Mouse (Mus musculus): ENCODE data around the gene Crebrf.

Gene Crebrf

DNA sequence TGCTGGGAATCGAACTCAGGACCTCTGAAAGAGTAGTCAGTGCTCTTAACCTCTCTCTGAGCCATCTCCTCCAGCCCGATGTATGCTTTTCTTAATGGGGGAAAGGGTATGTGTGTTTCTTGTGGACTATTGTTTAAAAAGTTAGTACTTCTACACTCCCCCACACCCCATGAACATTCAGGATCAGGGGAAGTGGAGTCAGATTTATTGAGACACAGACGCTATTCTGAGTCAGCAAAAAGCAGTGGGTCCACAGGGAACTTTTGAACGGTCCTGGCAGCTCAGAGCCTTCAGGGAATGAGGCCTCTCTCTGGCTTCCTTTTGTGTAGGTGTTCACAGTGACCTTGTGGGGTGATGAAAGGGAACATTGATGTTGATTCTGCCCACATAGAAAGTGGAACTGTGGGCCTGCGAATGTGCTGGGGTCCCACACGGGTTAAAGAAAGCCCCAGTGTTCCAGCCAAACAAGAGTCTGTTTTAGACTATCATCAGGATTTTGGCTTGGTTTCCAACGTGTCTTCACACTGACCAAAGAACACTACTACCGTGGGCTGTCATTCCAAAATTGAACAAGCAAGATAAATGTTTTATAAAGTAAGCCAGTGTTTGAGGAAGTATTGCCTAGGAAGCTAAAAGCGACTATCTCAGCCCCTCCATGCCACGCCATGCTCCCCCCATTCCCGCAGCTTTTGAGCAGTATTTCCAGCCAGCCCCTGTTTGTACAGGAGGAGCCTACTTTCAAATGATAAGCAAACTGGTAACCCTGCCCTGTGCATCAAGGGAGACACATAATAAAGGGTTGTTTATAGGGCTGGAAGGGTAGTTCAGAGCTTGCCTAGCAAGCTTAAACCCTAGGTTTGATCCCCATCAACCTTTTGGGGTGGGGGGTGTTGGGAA, 9.7 kb upstream of the Crebrf start:
- DNase-seq: no peak

DNA sequence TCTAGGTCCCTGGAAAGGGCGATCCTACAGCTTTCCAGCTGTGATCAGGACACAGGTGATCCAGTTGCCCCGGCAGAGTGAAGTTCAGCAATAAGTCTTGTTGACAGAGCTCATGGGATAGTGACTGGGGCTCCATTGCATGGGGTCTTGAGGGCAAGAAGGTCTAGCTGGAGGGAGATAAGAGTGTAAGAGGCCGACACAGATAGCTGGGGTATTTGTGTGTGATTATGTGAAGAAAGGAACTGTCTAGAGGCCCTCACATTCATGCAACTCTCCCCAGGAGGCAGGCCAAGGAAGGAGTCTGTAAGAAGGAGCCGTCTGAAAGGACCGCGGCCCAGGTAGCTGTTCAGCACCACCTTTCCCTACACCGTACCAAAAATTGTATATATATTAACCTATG, 8.4 kb upstream of the Crebrf start:
- DNase-seq: no peak

DNA sequence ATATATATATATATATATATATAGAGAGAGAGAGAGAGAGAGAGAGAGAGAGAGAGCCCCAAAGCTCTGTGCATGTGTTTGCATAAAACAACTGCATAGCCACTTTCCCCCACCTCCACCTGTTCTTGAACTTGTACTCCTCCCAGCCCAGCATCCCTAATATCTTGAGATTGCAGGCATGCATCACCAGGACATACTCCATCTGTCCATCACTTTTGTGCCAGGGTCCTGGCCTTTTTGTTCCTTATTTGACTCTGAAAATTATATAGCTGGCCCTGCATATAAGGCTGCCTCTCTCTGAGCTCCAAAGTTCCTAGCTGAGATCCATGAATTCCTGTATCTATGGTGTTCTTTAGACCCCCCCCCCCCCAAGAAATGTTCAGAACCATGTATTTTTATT, 7.0 kb upstream of the Crebrf start:
- DNase-seq: no peak

DNA sequence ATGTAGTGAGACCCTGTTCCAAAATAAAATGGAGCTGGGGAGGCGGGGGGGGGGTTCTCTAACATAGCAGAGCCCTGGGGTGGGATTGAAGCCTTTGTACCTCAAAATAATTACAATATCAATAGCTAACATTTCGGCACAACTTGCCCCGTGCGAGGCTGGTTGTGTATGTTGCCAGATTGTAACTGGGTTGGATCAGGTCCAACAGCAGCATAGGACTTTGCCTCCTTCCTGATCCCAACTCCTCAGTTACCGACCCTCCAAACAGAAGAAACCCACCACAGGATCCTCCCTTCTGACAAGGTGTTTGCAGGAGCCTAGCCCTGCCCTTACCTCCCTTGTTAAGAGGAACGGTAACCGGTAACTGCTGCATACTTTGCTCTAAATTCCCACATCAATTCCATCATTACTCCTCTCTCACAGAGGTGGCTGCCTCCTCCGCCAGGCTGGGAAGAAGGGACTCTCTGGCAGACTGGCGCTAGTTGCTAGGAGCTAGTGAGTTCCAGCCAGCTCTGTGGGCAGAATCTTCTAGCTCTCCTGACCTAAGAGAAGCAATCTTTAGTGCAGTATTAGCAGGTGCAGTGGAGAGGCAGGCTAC, 6.4 kb upstream of the Crebrf start:
- DNase-seq: peak; percentile 50

DNA sequence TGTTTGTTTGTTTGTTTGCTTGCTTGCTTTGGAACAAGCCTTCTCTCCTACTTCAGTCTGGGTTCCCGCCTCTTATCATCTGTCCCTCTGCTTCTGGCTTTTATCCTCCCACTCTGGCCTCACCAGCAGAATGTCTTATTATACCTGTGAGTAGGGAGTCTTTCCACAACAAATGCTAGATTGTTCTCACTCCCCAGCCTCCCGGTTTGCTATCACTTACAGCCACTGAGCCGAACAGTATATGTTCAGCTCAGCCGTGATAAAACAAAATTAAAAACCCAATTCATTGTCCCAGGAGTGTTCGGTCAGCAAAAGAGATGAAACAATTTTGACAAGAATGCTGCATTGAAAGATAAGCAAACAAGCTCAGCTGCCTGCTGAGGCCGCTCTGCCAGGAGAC, 5.4 kb upstream of the Crebrf start:
- no peak for DNase-seq

DNA sequence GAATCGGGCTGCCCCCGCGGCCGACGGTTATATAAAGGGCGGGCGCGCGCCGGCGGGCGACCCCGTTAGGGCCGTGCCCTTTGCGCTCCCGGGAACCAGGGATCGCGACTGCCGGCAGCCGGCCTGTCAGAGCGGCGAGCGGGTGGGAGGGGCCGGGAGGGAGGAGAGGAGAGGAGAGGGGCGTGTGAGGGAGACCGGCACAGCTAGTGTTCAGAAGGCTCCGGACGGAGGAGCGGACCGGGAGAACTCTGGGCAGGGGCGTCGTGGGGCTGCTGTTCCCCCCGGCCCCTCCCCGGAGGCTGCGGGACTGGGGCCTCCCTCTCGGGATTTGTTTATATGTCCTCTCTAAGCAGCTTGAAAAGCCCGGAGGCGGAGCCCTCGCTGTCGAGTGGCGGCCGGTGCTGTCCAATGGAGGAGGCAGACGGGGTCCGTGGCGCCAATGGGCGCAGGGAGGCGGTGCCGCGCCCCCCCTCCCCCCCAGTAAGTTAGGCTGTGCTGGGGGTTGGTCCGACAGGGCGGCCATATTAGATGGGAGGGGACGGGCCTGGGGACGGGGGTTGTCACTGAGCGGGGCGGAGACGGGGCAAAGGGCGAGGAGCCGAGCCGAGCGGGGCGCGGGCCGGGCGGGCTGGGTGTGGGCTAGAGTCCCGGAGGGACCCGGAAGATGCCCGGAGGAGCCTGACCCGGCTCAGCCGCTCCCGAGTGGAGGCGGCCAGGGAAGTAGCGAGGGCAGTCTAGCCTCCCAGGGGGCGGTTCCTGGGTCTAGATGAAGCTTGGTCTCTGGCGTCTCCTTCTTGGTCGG, 667 bp downstream of the Crebrf start:
- peak; percentile 92 for DNase-seq

DNA sequence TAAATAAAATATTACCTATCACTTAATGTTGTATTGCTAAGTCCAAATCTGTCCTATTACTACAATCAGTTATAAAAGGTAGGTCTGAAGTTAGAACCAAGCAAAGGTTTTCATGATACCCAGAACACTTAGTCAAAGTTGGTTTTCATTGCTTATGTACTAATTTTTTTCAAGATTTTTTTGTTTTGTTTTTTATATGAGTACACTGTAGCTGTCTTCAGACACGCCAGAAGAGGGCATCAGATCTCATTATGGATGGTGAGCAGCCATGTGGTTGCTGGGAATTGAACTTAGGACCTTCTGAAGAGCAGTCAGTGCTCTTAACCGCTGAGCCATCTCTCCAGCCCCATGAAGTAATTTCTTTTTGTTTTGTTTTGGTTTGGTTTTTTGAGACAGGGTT, 2.4 kb downstream of the Crebrf start:
- DNase-seq: no peak

DNA sequence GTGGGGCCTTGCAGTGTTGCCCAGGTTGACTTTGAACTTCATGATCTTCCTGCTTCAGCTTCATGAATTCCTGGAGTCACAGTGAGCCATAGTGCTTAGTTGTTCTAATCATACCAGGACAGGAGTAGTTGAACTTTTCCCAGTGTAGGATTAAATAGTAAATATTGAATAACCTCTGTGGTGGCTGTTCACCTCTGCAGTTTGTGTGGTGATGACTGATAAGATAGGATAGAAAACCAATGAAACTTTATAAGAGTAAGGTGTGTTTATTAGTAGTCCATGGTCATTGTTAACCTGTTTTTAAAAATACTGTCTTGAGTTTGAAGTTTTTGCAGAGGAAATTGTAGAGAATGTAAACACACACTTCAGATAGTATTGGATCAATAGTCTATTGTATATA, 4.0 kb downstream of the Crebrf start:
- no peak for DNase-seq

DNA sequence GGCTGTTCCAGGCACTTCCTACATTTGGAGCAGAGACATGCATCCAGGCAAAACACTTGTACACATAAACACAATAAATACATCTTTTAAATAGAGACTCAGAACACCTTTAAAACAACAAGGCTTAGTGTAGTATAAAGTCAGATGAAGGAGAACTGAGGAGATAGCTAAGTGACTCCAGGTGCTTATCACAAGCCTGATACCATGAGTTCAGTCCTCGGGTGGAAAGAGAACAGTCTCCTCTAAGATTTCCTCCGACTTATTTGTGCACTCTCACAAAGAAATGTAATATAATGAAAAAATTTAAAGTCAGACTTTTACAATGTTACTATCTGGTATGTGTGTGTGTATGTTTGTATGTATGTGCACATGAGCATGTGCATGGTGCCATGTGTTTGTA, 6.4 kb downstream of the Crebrf start:
- DNase-seq: no peak

DNA sequence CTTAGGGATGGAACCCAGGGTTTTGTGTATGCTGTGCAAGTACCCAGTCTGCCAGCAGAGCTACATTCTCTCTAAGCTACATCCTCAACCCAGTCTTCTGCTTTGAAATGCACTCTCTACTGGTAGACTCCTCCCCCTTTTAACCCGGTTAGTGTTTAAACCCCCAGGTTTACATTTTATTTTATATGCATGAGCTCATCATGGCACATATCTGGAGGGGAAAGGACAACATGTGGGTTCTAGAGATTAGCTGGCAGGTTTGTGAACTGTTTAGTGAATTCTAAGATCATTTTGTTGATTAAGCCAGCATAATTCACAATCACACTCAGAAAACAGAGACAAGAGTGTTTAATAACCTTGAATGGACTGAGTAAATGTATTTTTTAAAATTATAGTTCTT, 9.3 kb downstream of the Crebrf start:
- no peak for DNase-seq

DNA sequence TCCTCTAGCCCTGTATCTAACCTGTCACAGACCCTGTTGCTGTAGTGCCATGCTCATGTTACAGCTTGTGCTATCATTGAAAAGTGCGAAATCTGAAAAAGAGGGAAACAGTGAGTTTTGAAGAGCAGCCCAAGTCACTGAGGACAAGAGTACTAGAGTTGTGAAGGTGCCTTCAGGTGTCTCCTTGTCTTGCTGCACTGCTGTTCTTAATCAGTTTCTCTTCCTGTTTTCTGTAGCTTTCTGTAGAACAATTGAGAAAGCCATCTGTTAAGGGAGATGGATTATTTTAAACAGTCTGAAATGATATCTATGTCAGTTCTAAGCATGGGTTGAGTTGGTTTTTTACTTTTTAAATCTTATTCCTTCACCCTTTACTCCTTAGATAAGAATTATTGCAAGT, 11.2 kb downstream of the Crebrf start:
- DNase-seq: no peak

DNA sequence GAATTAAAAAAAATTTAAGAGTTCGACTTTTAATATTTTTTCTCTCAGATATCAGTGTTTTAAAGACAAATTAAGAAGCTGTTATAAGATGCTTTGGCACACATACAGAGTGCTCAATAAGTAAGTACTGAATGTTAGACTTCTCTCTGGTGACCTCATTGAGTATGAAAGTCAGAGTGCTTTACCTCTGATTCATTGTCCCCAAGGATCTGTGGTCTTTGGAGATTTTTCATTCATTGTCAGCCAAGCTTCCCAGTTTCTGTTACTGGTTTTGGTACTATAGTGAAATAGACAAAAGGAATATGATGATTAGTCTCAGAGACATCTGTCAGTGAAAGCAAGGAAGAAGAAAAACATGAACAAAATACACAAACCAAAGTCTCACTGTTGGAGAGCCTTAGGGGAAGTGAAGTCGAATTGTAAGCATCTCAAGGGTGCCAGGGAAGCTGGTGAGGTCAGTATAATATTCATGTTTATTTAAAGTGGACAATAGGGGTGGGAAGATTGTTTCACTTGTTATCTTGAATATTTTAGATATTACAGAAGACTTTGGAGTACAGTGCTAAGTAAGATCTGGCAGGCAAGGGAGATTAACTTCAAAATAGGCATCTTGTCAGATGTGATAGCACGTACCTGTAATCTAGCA, 11.8 kb downstream of the Crebrf start:
- no peak for DNase-seq

DNA sequence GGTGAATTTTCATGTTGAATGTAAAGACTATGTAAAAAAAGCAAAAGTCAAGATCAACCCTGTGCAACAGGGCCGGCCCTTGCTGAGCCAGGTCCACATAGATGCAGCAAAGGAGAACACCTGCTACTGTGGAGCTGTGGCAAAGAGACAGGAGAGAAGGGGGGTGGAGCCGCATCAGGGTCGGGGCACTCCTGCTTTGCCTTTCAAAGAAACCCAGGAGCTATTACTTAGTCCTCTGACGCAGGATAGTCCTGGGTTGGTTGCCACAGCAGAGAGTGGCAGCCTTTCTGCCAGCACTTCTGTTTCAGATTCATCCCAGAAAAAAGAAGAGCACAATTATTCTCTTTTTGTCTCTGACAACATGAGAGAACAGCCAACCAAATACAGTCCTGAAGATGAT, 27.1 kb downstream of the Crebrf start:
- DNase-seq: no peak

DNA sequence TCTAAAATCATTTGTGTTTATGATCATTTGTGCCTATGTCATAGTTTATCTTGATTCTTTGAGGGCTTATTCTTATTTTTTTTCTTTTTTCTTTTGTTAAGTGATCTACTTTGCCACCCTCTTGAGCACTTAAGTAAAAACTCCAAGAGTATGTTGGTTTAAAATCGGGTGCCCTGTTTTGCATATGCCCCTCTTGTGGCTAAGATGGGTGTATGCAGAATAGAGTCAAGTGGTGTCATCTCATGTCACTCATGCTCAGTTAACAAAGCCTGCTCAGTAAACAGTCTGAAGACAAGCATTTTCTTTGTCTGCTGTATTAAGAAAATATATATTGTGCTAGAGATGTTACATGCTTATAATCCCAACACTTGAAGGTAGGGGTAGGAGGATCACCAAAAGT, 27.8 kb downstream of the Crebrf start:
- no peak for DNase-seq

DNA sequence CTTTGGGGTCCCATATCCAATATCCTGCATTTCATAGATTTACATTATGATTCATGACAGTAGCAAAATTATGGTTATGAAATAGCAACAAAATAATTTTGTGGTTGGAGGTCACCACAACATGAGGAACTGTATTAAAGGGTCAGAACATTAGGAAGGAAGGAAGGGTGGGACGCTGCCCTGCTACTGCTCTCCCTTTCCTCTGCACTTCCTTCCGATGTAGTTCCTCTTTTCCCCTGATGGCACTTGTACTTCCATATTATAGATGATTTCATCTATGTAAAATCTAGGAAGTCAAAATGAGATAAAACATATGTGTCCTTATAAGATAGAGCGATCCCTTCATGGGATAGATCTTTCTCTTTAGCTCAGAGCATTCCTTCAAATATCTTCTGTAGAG, 34.5 kb downstream of the Crebrf start:
- no peak for DNase-seq

DNA sequence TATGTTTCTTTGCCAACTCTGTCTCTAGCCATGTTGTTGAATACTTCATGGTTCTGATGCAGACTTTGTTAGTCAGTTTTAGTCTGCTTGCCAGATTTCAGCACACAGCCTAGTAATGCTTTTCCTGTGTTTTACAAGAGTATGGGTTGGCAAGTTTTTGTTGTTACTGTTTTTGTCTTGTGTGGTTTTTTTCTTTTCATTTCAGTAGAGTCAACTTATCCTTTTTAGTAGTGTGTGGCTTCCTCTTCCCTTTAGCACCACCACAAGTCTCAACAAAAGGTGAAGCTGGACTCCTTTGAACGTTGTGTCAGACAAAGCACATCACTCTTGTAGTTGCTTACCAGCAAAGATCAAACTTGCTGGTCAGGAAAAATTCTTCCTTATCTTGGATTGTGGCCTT, 36.8 kb downstream of the Crebrf start:
- DNase-seq: no peak

DNA sequence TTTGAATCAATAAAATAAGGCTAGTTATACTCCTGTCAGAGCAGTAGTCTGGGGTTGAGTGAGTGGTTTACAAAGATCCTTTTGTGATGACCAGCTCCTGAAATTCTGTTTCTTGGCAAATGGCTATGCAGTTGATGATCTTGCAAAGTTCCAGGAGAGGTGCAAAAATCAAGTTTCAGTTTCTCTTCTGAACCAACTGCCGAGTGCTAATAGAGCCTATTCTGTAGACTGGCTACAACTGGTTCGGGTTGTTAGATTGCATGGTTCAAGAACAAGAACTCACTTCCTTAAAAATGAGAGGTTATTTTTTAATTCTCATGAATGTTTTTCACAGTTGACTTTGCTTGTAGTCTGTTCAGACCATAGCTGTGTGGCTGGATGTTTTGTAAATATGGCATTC, 38.0 kb downstream of the Crebrf start:
- DNase-seq: no peak

DNA sequence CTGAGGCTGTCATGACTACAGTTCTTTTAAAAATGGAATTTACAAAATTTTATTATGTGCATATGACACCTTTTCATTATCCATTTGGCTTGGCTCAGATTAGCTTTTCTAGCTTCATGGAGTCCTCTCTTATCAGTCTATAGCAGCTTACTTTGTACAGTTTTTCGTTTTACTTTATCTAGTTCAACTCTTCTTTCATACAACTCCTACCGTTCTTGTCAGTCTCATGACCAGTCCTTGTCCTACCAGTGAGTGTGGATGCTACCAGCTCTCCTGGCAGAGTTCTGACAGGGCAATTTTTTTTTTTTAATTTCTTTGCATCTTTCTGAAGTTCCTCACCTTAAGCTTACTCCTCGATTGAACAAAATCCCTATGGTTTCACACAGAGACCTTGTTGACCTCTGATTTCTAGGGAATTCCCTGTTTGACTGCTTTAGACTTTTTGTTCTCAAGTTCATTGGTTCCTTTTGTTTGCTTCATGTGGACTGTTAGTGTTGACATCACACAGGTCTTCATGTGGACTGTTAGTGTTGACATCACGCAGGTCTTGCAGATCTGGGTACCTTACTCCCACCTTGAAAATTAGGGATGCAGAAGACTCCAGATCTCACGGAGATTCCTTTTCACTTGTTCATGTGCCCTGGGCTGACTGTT, 51.8 kb downstream of the Crebrf start:
- DNase-seq: no peak

DNA sequence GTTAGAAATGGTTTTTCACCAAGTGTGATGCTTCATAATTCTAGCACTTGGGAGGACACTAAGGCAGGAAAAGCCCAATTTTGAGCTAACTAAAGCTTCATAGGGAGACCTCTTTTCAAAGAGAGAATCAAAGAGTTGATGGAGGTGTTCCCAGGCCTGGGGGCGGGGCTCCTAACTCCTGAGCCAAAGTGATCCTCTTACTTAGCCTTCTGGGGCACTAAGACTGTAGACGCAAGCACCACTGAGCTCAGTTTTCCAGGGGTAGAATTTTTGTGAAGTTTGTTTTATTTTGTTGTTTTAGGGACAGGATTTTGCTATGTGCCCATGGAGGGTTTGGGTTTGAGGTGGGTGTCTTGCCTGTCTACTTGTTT, 52.3 kb downstream of the Crebrf start:
- no peak for DNase-seq

DNA sequence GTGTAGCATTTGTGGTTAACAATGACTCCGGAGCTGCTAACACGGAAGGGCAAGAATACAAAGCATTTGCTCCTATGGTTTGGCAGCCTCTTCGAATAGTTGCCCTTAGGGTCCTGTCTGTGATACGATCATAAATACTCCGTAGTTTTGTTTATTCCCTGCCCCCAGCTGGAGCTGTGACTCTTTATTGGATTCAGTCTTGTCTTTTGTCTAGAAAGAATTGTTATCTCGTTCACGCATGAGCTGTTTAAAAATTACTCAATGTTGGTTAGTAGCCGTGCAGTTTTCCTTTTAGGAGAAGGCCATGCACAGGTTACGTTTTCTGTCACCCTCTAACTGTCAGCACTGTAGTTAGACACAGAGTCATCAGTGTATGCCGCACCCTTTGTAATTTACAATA, 60.8 kb downstream of the Crebrf start:
- no peak for DNase-seq

DNA sequence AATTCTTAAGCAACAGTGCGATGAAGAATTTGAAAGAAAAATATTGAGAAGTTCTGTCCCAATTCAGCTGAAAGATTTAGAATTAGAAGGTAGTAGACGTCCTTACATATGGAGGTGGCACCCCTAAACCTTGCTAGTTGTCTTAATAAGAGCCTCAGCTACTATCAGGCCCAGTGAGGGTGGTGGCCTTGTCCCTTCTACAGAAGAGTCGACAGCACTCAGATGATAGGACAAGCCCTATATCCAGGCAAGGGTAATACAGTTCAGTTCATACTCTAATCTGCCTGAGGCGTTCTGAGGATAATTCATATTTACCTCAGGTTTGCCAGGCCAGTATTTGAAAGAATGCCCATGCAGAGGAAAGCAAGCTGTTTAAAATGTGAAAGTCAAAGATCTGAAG, 62.6 kb downstream of the Crebrf start:
- DNase-seq: no peak

DNA sequence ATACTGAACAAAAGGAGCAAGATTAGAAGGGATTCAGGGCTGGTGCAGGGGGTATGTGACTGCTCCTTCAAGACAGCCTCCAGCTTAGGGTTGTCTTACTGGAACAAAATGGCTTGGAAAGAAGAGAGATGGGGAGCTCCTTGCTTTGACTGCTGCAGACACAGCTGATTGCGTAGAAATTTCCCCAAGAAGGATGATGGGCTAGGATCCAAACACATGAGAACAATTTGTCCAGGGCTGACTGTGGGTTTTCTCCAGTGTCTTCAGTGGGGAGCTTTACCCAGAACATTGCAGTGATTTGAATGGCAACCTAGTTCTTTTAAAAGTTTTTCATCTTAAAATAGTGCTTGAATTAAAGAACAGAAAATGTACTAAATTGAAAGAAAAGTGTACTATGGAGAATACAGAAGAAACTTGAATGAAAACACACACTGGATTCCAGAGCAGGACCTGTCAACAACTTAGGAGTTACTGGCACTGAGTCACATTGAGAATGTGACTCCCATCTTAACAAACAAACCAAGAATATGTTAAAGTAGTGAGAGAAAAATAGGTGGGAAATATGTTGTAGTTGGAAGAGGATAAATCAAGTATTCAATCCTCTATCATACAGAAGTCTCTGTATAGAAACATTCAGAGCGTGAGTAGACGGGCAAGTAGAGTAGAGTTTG, 63.1 kb downstream of the Crebrf start:
- DNase-seq: no peak
